Mouse (Mus musculus) kidney, embryonic 14.5 days (tissue): ENCODE measurements at regions not wholly inside any gene's neighbourhood (a gene's known extent, or its start where the extent isn't known, plus 50 kb on each side); places are given as distances from the start of the nearest gene placed in this dataset.

Experiments used
- ATAC-seq: fragments of 200-750 bp; cut with Nextera tagmentation; 2 replicates; pipeline ENCODE4 v1.8.0; 2017; ENCODE audit warnings: moderate number of reproducible peaks, mild to moderate bottlenecking, moderate TSS enrichment, moderate library complexity; ENCODE audit not compliant: low FRiP score, low TSS enrichment
- H3K27ac ChIP-seq: fragments of 300-500 bp; sonication (generic); 2 replicates; pipeline ENCODE4 v1.5.1; 2014; ENCODE audit warnings: low read depth, mild to moderate bottlenecking, low read length, moderate library complexity, mixed read lengths
- H3K27me3 ChIP-seq: fragments of 300-500 bp; sonication (generic); 2 replicates; pipeline ENCODE4 v1.6.1; 2014; ENCODE audit warnings: mild to moderate bottlenecking, low read length; ENCODE audit not compliant: control insufficient read depth, insufficient read depth
- H3K36me3 ChIP-seq: fragments of 300-500 bp; sonication (generic); 2 replicates; pipeline ENCODE4 v1.6.1; 2014; ENCODE audit warnings: low read length, mixed read lengths; ENCODE audit not compliant: control insufficient read depth, insufficient read depth
- H3K4me1 ChIP-seq: fragments of 300-500 bp; sonication (generic); 2 replicates; pipeline ENCODE4 v1.6.1; 2014; ENCODE audit warnings: low read length, mixed read lengths; ENCODE audit not compliant: control insufficient read depth, insufficient read depth
- H3K4me2 ChIP-seq: fragments of 300-500 bp; sonication (generic); replicated peaks from 2 replicates; pipeline ENCODE4 v1.6.1; 2014; ENCODE audit warnings: low read depth, mild to moderate bottlenecking, low read length
- H3K4me3 ChIP-seq: fragments of 300-500 bp; sonication (generic); 2 replicates; pipeline ENCODE4 v1.5.1; 2014; ENCODE audit warnings: mild to moderate bottlenecking, low read length
- H3K9ac ChIP-seq: fragments of 300-500 bp; sonication (generic); 2 replicates; pipeline ENCODE4 v1.6.1; 2014; ENCODE audit warnings: low read depth, mild to moderate bottlenecking, low read length, moderate library complexity
- H3K9me3 ChIP-seq: fragments of 300-500 bp; sonication (generic); 2 replicates; pipeline ENCODE4 v1.6.1; 2016; ENCODE audit warnings: low read length; ENCODE audit not compliant: control insufficient read depth
- WGBS: fragments of 180-500 bp; shearing (Covaris S2); extraction: QIAGEN DNeasy Blood & Tissue Kit; methylation state at CpG from one replicate; pipeline ENCODE4 v1.1.7; 2014; 5-methylcytosine and 5-hydroxymethylcytosine counted together

- Histone ChIP-seq H3K27ac (no peak overlapping the region), H3K27me3 (no peaks in the 10 kb centered on the region), H3K36me3 (no peaks in the 10 kb centered on the region), H3K9me3 (no peaks in the 10 kb centered on the region), H3K4me2 (no peak overlapping the region), H3K4me1 (no peaks in the 10 kb centered on the region), H3K9ac (no peak overlapping the region), H3K4me3 (no peak overlapping the region)
- 84% methylated on average over 2 of the region's 2 CpGs for WGBS
- no peak for ATAC-seq
These were observed 170.3 kb upstream of the Trhde start for GRCm38 (mm10) chr10:114972364-114972763.

- Histone ChIP-seq H3K4me1 (no peaks in the 10 kb centered on the region), H3K4me3 (no peak overlapping the region), H3K27me3 (no peaks in the 10 kb centered on the region), H3K27ac (no peak overlapping the region), H3K9ac (no peak overlapping the region), H3K36me3 (no peaks in the 10 kb centered on the region), H3K9me3 (no peaks in the 10 kb centered on the region), H3K4me2 (no peak overlapping the region)
- WGBS: 73% methylated on average over 2 of the region's 2 CpGs
- ATAC-seq: no peak
These were observed 161.5 kb upstream of the Trhde start for GRCm38 (mm10) chr10:114963656-114964055.

- H3K9me3 ChIP-seq: no peaks in the 10 kb centered on the region
- H3K36me3 ChIP-seq: no peaks in the 10 kb centered on the region
- 51% methylated on average over 3 of the region's 3 CpGs for WGBS
- H3K4me1 ChIP-seq: no peaks in the 10 kb centered on the region
- H3K4me3 ChIP-seq: no peak overlapping the region
- no peak for ATAC-seq
- no peak overlapping the region for H3K27ac ChIP-seq
- H3K9ac ChIP-seq: no peak overlapping the region
- no peak overlapping the region for H3K4me2 ChIP-seq
- H3K27me3 ChIP-seq: no peaks in the 10 kb centered on the region
These were observed 155.8 kb upstream of the Trhde start for GRCm38 (mm10) chr10:114957909-114958308.

- 79% methylated on average over 6 of the region's 6 CpGs for WGBS
- Histone ChIP-seq H3K27ac (no peak overlapping the region), H3K4me1 (no peaks in the 10 kb centered on the region), H3K4me3 (no peak overlapping the region), H3K36me3 (no peaks in the 10 kb centered on the region), H3K9me3 (no peaks in the 10 kb centered on the region), H3K9ac (no peak overlapping the region), H3K27me3 (no peaks in the 10 kb centered on the region), H3K4me2 (no peak overlapping the region)
- ATAC-seq: no peak
These were observed 154.2 kb upstream of the Trhde start for GRCm38 (mm10) chr10:114956257-114956656.

GRCm38 (mm10) chr10:114955608-114956007, 153.5 kb upstream of the Trhde start:
- Histone ChIP-seq H3K9me3 (no peaks in the 10 kb centered on the region), H3K36me3 (no peaks in the 10 kb centered on the region), H3K4me1 (no peaks in the 10 kb centered on the region), H3K4me2 (no peak overlapping the region), H3K27ac (no peak overlapping the region), H3K4me3 (no peak overlapping the region), H3K27me3 (no peaks in the 10 kb centered on the region), H3K9ac (no peak overlapping the region)
- no peak for ATAC-seq

GRCm38 (mm10) chr10:114953358-114953757, 151.3 kb upstream of the Trhde start:
- Histone ChIP-seq H3K27me3 (no peaks in the 10 kb centered on the region; the same call in 1 of the 2 replicates), H3K4me2 (no peak overlapping the region), H3K36me3 (no peaks in the 10 kb centered on the region), H3K27ac (no peak overlapping the region), H3K4me1 (no peaks in the 10 kb centered on the region), H3K4me3 (no peak overlapping the region), H3K9ac (no peak overlapping the region), H3K9me3 (no peaks in the 10 kb centered on the region)
- no peak for ATAC-seq
- 32% methylated on average over 12 of the region's 12 CpGs for WGBS

GRCm38 (mm10) chr10:114949194-114949593, 147.1 kb upstream of the Trhde start:
- no peak overlapping the region for H3K27ac ChIP-seq
- no peak overlapping the region for H3K4me2 ChIP-seq
- ATAC-seq: no peak
- H3K9me3 ChIP-seq: no peaks in the 10 kb centered on the region
- no peaks in the 10 kb centered on the region for H3K36me3 ChIP-seq
- 86% methylated on average over 6 of the region's 6 CpGs for WGBS
- H3K4me3 ChIP-seq: no peak overlapping the region
- H3K4me1 ChIP-seq: no peaks in the 10 kb centered on the region
- H3K9ac ChIP-seq: no peak overlapping the region
- H3K27me3 ChIP-seq: no peaks in the 10 kb centered on the region; the same call in 1 of the 2 replicates

DNA sequence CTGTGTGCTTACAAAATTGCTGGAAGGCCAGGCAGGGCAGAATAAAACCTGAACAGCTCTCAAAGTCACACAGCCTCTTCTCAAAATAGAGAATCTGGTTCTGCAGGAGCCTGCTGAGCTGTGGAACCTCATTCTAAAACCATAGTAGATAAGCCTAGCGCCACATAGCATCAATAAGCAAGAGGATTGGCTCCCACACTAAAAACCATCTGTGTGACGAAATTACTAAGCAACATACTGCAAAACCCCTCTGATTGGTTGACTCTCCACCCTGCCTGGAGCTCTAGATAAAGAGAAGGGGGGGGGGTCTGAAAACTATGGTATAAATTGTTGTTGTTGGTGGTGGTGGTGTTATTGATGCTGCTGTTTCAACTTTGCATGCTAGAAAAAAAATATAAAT, 122.6 kb upstream of the Trhde start:
- Histone ChIP-seq H3K9ac (no peak overlapping the region), H3K27ac (no peak overlapping the region), H3K4me3 (no peak overlapping the region), H3K27me3 (no peaks in the 10 kb centered on the region), H3K4me2 (no peak overlapping the region), H3K4me1 (no peaks in the 10 kb centered on the region), H3K36me3 (no peaks in the 10 kb centered on the region), H3K9me3 (no peaks in the 10 kb centered on the region)
- no peak for ATAC-seq
- 78% methylated on average over 2 of the region's 2 CpGs for WGBS

- Histone ChIP-seq H3K4me1 (no peaks in the 10 kb centered on the region), H3K4me3 (no peak overlapping the region), H3K36me3 (no peaks in the 10 kb centered on the region), H3K9ac (no peak overlapping the region), H3K9me3 (no peaks in the 10 kb centered on the region), H3K27ac (no peak overlapping the region), H3K27me3 (no peaks in the 10 kb centered on the region), H3K4me2 (no peak overlapping the region)
- ATAC-seq: no peak
- WGBS: 39% methylated on average over 3 of the region's 3 CpGs
These were observed 111.9 kb upstream of the Trhde start for GRCm38 (mm10) chr10:114913971-114914370.

DNA sequence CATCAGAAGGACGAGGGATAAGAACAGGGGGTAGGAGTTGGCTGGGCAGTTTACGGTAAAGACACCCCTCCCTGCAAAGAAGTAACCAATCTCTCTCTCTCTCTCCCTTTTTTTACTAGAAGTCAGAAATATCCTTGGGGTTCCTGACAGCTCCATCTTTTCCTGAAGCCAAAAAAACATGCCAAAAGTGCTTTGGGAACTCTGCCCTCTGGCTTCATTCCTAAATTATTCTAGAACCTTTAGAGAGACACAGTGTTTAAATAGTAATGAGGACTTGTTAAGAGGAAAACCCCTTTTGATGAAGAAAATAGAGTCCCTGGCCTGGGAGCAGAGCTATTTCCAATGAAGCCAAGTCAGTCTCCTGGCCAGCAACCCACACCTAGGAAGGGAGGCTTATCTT, 89.8 kb upstream of the Trhde start:
- ATAC-seq: no peak
- 83% methylated on average over 2 of the region's 2 CpGs for WGBS
- Histone ChIP-seq H3K9me3 (no peaks in the 10 kb centered on the region), H3K4me2 (no peak overlapping the region), H3K27me3 (no peaks in the 10 kb centered on the region), H3K36me3 (no peaks in the 10 kb centered on the region), H3K27ac (no peak overlapping the region), H3K4me3 (no peak overlapping the region), H3K9ac (no peak overlapping the region), H3K4me1 (no peaks in the 10 kb centered on the region)
